Mouse (Mus musculus) embryo, embryonic 10 days (tissue): Measurements from ENCODE around the gene Fam129a.

Experiments
- DNase-seq: peaks from one replicate; pipeline ENCODE4 v3.0.0-alpha.2; 2015; ENCODE audit warnings: low spot score

The Fam129a gene

DNA sequence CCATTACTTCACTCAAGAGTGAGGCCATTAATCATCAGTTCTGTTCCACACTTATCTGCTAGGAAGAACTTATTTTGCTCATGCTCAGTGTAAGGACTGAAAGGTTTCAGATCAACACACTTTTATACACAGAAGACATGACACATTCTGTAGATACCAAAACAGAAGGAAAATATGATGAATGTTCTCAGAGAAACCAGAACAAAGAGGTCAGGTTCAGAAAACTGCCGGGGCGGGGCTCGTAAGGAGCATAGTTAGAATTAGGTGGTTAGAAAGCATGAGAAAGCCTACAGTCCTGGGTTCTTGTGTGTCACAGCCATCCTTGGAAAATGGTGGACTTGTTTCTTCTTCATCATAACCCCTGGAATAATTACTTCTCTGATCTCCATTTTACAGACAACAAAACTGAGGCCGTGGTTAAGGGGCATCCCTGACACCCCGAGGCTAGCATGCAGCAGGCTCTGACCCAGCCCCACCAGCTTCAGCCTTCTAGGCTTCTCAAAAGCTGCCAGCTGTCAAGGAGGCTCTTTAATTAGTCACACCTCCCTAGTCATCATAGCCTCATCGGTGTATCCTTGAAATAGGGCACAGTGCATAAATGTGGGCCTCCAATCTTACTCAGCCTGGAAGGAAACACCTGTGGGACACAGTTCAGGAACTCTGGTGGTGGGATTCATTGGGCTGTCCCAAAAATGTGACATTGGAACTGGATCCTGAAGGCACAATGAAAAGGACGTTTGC is 127.1 kb downstream of the Fam129a start:
- no peak for DNase-seq

DNA sequence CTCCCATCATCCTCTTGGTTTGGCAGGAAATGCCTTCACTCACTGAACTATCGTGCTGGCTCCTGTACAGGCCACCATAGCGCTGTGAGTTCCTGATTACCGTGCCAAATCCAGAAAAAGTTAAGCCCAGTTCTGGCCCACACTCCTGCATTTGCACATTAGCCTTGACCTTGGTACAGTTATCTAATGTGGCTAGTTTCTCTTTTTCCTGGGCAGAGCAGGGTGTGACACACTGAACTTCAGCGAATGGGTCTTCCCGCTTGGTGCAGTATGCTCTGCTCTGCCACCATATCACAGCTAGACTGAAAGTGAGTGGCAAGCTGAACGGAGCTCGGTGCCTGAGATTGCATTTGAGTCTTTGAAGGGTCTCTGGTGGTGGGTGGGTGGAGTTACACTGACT is 128.4 kb downstream of the Fam129a start:
- DNase-seq, result no peak

GRCm38 (mm10) chr1:151702816-151703215 is 131.8 kb downstream of the Fam129a start:
- no peak for DNase-seq

DNA sequence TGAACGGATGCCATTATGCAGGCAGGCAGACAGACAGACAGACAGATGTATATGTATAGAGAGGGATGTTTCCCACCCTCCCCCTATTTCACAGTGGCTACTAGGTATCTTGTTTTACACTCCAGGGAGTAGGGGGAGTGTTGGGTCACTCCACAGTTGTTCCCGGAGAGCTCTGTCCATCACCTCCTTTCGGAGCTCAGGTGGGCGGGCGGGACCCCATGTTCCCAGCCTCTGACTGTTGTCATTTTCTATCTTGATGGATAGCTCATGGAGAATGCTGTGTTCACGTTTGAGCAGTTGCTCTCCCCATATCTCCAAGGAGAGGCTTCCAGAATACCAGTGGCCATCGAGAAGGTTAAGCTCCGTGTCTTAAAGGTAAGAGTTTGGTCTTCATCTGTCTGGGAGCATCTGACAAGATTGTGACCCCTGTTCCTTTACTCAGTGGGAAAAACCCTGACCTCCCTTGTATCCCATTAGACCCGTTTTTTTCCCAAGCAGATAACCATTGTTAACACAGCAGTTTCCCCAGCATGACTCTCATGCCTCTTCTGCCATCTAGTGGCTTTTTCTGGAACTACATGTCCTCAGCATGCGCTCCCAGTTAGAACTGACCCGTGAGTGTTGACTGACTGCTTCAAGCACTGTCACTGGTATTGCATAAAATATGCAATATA is 134.9 kb downstream of the Fam129a start:
- peak; percentile 91 for DNase-seq

DNA sequence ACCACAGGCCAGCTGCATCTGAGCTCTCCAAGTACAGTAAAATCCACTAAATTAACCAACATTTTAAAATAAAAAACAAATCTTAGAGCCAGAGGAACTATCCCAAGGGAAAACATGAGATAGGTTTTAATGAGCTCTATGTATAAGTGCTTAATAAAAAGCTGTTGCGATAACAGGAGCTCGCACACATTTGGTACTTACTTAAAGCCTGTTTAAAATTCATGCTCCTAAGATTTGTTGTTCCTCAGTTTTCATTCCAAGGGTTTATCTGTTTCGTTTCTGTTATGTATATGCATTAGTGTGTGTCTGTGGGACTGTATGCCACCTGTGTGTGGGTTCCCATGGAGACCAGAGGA is 135.4 kb downstream of the Fam129a start:
- no peak for DNase-seq

GRCm38 (mm10) chr1:151708966-151709733 is 138.2 kb downstream of the Fam129a start:
- no peak for DNase-seq

- no peak for DNase-seq
Observed at GRCm38 (mm10) chr1:151709734-151710022, 138.7 kb downstream of the Fam129a start.

- DNase-seq, result no peak
Observed at GRCm38 (mm10) chr1:151710424-151711055, 139.6 kb downstream of the Fam129a start.

DNA sequence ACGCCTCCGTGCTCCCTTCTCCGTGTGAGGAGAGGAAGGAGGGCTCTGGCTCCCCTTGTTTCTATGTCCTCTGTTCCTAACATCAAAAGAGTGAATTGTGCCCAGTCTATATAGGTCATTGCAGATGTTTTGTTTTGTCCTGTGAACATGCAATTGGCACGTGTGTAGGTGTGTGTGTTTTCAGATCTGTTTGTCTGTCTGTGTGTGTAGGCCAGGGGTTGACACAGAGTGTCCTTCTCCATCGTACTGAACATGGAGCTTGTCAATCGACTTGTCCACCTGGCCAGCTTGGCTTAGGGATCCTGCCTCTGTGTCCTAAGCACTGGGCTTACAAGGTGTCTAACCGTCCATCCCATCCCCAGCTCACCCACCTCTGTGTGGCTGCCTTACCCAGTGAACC is 140.1 kb downstream of the Fam129a start:
- DNase-seq, result no peak

DNA sequence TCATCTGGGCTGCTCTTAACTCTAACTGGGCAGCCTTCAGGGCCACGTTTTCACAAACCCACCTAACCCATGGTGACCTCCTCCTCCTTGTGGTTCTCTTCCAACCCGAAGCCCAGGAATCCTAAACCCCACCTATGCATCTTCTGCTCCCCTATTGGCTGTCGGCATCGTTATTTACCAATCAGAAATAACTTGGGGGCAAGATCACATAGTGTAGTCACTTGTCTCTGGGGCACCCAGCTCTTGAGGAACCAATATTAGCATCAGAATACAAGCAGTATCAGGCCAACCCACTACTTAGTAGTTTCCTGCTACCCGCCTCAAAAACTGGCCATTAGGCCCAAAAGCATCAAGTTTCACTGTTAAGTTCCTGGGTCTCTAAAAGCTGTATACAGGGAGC is 141.7 kb downstream of the Fam129a start:
- no peak for DNase-seq

DNA sequence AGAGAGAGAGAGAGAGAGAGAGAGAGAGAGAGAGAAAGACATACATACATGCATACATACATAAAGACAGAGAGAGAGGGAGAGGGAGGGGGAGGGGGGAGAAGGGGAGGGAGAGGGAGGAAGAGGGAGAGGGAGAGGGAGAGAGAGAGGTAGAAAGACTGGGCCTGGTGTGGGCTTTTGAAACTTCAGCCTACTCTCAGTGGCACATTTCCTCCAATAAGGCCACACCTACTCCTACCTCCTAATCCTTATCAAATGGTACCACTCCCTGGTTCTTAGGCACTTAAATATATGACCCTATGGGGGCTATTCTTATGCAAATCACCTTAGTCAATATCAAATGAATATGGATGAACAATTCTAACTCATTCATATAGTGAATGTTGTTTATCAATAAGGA is 142.6 kb downstream of the Fam129a start:
- no peak for DNase-seq

- peak; percentile 21 for DNase-seq
Observed at GRCm38 (mm10) chr1:151716024-151716710, 145.2 kb downstream of the Fam129a start.

- no peak for DNase-seq
Observed at GRCm38 (mm10) chr1:151717624-151718023, 146.6 kb downstream of the Fam129a start.

DNA sequence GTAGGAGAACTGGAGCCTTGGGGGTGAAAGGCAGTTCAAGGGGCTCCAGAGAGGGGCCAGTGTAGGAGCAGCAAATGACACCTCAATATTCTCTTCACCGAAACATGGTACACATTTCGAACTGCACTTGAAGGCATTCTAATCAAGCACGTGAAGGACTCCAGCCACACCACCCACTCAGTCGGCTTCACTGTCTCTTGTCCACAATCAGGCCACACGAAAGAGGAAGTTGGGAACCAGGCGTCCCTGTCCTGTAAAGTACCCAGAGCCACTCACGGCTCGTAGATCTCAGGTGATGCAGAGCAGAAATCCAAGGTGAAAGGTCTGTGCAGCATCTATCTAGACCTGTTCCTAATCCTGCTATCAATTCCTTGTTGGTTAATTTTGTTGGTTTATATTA is 147.6 kb downstream of the Fam129a start:
- no peak for DNase-seq

DNA sequence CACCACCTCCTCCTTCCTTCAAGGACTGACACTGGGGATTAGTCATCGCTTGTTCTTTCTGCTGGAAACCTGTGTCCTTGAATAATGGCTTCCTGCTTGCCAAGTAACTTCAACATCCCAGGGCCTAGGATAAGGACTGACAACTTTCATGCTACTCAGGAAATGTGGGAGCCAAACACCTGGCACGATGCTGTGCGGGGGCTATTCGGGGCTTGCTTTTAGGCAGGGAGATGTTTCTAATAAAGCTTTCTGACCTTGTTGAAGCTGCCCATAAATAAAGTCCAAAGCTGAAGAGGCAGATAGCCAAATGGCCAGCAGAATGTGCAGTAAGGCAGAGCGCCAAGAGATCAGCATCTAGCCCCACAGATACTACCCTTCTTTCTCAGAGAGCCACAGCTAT is 148.9 kb downstream of the Fam129a start:
- no peak for DNase-seq

DNA sequence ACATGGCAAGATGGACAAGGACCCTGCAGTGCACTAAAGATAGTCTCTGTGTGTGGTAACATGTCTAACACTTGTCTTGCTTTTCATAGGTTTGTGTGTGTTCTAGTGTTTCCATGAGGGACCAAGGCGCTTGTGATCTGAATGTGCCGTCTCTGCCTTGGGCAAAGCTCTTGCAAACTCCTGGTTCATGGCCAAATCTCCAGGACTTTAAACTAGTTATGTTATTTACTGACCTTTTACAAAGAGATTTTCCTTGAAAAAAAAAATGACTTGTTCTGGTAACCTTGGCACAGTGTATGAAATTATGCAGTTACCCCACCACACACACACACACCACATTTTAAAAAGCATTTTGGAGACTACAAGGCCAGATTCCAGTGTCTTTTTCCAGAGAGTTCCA is 149.6 kb downstream of the Fam129a start:
- no peak for DNase-seq

DNA sequence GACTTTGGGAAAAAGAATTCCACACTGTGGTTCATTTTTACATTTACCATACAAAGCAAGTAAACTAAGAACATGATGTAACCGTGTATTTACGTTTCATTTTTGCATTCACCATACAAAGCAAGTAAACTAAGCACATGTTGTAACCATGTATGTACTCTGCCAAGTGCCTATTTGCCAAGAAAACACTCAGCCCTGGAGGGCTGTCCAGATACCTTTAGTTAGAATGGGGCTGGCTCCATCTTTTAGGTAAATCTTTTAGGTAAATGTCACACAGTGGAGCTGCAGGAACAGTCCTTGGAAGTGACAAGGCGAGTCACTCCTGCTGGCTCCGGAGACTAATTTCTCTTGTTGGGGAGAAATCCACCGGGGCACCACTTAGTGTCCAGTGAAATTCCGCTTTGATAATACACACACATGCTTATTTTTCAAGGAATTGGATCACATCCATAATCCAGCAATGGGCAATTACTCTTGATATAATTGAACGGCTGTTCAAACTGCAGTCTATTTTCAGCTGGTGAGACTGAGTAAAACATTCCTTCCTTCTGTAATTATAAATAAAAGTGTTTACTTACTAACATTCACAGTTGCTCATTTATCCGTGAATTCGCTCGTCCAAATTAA is 150.5 kb downstream of the Fam129a start:
- DNase-seq, result no peak

GRCm38 (mm10) chr1:151723771-151724170 is 152.8 kb downstream of the Fam129a start:
- no peak for DNase-seq

GRCm38 (mm10) chr1:151725590-151725989 is 154.6 kb downstream of the Fam129a start:
- no peak for DNase-seq

- DNase-seq, result no peak
Observed at GRCm38 (mm10) chr1:151726358-151726757, 155.4 kb downstream of the Fam129a start.

GRCm38 (mm10) chr1:151728141-151728540 is 157.2 kb downstream of the Fam129a start:
- DNase-seq, result no peak

DNA sequence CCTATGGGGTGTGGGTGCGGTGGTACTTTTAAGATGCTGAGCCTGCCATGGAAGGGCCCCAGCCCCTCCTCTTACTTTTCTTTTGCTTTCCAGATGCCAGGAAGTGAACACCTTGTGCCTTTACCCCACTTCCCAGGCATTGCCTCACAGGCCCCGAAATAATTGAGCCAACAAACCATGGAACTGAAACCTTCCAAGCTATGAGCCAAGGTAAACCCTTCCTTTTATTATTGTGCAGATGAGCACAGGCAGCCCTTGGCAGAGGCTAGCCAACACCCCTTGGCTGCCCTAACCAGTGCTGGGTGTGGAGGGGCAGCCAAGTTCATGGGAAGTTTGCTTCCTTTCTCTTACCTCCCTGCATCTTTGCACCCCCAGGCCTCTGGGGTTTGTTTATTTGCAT is 166.2 kb downstream of the Fam129a start:
- no peak for DNase-seq
